Mouse (Mus musculus): ENCODE measurements around the gene Olfr1511. TPM values are rescaled to one million over a fixed set of nuclear protein-coding genes. Genes with fewer than 3 reads are reported as not detected.
"Not testable (repeated sequence)": the region's sequence is repeated elsewhere in the genome, so short reads cannot be mapped to it uniquely, and the experiment has no call there.

Gene Olfr1511
- not detected for total RNA-seq (2021)

- no peak for DNase-seq (ENCODE audit: extremely low spot score in 1 of 2, low spot score in 2 of 2)
- intact Hi-C loops (cut with DNase I): no loop called here
Observed at GRCm38 (mm10) chr14:52397279-52397678, at the start of gene Olfr1511. TSS of gene Olfr1511 (minus strand) at chr14:52397379.

DNA sequence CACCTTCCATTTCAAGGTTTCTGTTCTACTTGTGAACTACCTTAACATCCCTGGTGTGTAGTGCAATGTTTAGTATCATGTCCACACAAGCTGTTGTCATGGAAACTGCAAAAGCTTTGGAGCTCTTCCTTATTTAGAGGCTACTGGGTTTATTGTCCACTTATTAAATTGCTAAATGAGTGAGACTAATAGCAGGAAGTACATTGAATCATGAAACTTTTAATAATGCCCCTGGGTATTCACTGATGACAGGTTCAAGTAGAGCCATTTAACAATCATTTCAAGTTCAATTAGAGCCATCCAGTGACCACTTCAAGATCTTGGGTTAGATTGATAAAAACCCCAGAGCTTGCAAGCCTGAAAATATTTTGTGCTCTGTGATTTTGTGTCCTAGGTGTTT is 45.5 kb upstream of the Olfr1511 start, which contains the start of gene Olfr1509:
Olfr1509 (plus strand) TSS at position 301 of the 400 bp plus-strand sequence.
- no peak for DNase-seq (ENCODE audit: extremely low spot score in 1 of 2, low spot score in 2 of 2)
- intact Hi-C loops (cut with DNase I): no loop called here

GRCm38 (mm10) chr14:52427686-52428085 is 30.5 kb upstream of the Olfr1511 start:
- DNase-seq (ENCODE audit: extremely low spot score in 1 of 2, low spot score in 2 of 2): no peak
- intact Hi-C loops (cut with DNase I): no loop called here

DNA sequence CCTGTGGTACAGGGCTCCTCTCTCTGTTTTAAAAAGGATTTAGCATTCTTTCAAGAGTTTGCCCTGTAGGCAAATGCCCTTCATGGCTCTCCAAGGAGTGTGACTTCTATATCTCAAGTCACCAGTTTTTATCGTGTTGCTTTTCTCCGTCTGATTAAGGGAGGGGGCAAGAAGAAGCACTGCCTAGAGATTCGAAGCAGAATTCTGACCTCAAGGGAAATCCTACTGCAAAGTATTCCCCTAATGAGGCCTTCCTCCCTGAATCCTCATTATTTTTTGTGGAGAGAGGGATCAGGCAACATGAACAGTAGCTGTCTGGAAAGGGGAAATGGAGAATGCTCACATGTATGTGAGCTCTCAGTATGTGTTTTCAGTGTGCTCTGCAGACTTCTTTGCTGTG is 17.1 kb upstream of the Olfr1511 start, which contains the start of gene Olfr1510:
Olfr1510 (minus strand) TSS at position 101 of the 400 bp plus-strand sequence.
- DNase-seq (ENCODE audit: extremely low spot score in 1 of 2, low spot score in 2 of 2): no peak
- intact Hi-C loops (cut with DNase I): loop anchor here (10.0 kb wide), 1 partner anchor 59 kb away; the partner anchor contains the start of gene Olfr1513

DNA sequence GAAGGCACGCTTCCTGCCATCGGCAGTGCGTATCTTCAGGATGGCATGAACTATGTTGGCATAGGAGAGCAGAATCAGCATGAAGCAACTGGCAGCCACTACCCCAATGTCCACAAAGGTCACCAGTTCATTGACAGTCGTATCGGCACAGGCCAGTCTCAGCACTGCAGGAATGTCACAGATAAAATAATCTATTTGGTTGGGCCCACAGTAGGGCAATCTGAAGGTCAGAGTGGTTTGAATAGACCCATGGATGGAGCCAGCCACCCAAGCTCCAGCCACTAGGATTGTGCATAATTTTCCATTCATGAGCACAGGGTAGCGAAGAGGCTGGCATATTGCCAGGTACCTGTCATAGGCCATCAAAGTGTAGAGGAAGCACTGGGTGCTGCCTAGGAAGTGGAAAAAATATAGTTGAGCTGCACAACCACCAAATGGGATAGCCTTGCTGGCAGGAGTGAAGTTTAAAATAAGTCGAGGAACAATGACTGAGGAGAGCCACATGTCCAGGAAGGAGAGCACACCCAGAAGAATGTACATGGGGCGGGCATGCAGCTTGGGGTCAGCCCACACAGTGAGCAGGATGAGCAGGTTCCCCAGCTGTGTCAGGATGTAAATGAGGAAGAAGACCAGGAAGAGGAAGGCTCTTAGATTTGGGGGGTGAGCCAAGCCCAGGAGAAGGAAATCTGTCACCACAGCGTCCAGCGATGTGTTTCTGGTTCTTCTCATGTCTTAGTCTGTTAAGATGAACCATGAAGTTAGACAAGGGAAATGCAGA is 13.2 kb upstream of the Olfr1511 start:
- DNase-seq (ENCODE audit: extremely low spot score in 1 of 2, low spot score in 2 of 2): not testable (repeated sequence)
- intact Hi-C loops (cut with DNase I): loop anchor here (10.0 kb wide), 1 partner anchor 56 kb away; the partner anchor contains the start of gene Olfr1513

DNA sequence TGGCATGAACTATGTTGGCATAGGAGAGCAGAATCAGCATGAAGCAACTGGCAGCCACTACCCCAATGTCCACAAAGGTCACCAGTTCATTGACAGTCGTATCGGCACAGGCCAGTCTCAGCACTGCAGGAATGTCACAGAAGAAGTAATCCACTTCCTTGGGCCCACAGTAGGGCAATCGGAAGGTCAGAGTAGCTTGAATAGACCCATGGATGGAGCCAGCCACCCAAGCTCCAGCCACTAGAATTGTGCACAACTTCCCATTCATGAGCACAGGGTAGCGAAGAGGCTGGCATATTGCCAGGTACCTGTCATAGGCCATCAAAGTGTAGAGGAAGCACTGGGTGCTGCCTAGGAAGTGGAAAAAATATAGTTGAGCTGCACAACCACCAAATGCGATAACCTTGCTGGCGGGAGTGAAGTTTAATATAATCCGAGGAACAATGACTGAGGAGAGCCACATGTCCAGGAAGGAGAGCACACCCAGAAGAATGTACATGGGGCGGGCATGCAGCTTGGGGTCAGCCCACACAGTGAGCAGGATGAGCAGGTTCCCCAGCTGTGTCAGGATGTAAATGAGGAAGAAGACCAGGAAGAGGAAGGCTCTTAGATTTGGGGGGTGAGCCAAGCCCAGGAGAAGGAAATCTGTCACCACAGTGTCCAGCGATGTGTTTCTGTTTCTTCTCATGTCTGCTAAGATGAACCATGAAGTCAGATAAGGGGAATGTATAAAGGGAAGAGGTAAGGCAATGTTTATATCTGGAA is 6.9 kb downstream of the Olfr1511 start:
- DNase-seq (ENCODE audit: extremely low spot score in 1 of 2, low spot score in 2 of 2); intact Hi-C loops (cut with DNase I): not testable (repeated sequence)

GRCm38 (mm10) chr14:52379068-52379467 is 18.1 kb downstream of the Olfr1511 start, which contains the start of gene Olfr1512:
TSS of gene Olfr1512 (minus strand) at chr14:52379168.
- no peak for DNase-seq (ENCODE audit: extremely low spot score in 1 of 2, low spot score in 2 of 2)
- intact Hi-C loops (cut with DNase I): loop anchor here (2.0 kb wide), 1 partner anchor 24 kb away; no protein-coding TSS in a partner anchor

- intact Hi-C loops (cut with DNase I): no loop called here
- DNase-seq (ENCODE audit: extremely low spot score in 1 of 2, low spot score in 2 of 2): no peak
Observed at GRCm38 (mm10) chr14:52368741-52369140, 28.4 kb downstream of the Olfr1511 start.

- intact Hi-C loops (cut with DNase I): loop anchor here (10.0 kb wide), 1 partner anchor 58 kb away; the partner anchor contains the start of gene Olfr1510
- DNase-seq (ENCODE audit: extremely low spot score in 1 of 2, low spot score in 2 of 2): no peak
Observed at GRCm38 (mm10) chr14:52356308-52356707, 40.9 kb downstream of the Olfr1511 start, which contains the start of gene Olfr1513. TSS of gene Olfr1513 (minus strand) at chr14:52356408.

Other genes starting within 250 kb of the Olfr1511 start
- gene Supt16, start 200.0 kb downstream of the Olfr1511 start, total RNA-seq (2021): 10 to 100 TPM; 48.3 to 53.1 TPM
- gene Chd8, start 139.6 kb downstream of the Olfr1511 start, total RNA-seq (2021): 100 to 1,000 TPM; 111 to 126 TPM
- gene Tox4, start 118.2 kb downstream of the Olfr1511 start, total RNA-seq (2021): 10 to 100 TPM; 55.1 to 56.7 TPM
- 10 to 100 TPM; 36.9 to 37.7 TPM for gene Rab2b, start 117.8 kb downstream of the Olfr1511 start, total RNA-seq (2021)
- gene Mettl3, start 92.3 kb downstream of the Olfr1511 start, total RNA-seq (2021): 10 to 100 TPM; 32.4 to 38.6 TPM
- gene Sall2, start 68.6 kb downstream of the Olfr1511 start, total RNA-seq (2021): 10 to 100 TPM; 39.6 to 39.9 TPM
- not detected for gene Olfr1513, start 41.0 kb downstream of the Olfr1511 start, total RNA-seq (2021)
- not detected for gene Olfr1512, start 18.2 kb downstream of the Olfr1511 start, total RNA-seq (2021)
- gene Olfr1510, start 17.0 kb upstream of the Olfr1511 start, total RNA-seq (2021): not detected
- gene Olfr1509, start 45.6 kb upstream of the Olfr1511 start, total RNA-seq (2021): not detected
- not detected for gene Olfr1508, start 70.1 kb upstream of the Olfr1511 start, total RNA-seq (2021)
- gene Olfr1507, start 98.4 kb upstream of the Olfr1511 start, total RNA-seq (2021): not detected